Mouse (Mus musculus): ENCODE measurements around the gene Ncf1. TPM values are rescaled to one million over a fixed set of nuclear protein-coding genes. Genes with fewer than 3 reads are reported as not detected.

The Ncf1 gene
- total RNA-seq, 2 experiments from 2014 or later = 163 to 177 TPM

DNA sequence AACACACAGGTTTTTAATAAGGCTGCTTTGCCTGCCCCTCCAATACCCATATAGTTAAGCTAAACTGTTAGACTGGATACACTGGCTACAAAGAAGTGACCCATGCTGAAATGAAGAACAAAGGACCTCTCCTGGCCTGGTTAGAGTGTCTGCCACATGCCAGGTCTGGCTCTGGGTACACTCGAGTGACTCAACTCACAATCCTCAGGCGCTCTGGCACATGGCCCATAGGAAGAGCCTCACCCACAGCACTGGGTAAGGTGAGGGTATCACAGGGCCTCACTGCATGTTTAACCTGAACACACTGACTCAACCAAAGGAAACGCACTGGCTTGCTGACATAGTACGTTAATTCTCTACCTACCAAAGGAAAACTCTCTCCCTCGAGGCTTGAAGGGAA, 16.7 kb upstream of the Ncf1 start:
- no peak for ATAC-seq (replicated peaks; ENCODE audit: poor library complexity, severe bottlenecking)

DNA sequence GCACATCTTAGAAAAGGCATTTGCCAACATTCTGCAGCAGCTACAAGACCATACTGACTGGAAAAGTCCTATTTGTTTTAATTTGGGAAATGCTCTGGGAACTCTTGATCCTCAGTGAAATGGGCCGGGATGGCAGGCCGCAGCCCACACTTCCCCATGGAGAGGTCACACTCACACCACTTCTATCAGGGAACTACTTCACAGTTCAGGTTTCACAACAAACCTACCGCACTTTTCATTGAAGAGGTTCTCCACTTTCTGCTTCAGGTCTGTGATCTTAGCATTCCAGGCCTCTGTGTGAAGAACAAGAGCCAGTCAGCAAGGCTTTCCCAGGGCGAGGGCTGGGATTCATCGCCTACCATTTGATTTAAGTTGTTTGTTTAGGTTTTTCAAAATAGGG, 15.5 kb upstream of the Ncf1 start:
- ATAC-seq (replicated peaks; ENCODE audit: poor library complexity, severe bottlenecking) = no peak

- ATAC-seq (replicated peaks; ENCODE audit: poor library complexity, severe bottlenecking) = no peak
These were observed 14.4 kb upstream of the Ncf1 start for GRCm38 (mm10) chr5:134243661-134244436.

- ATAC-seq (replicated peaks; ENCODE audit: poor library complexity, severe bottlenecking) = no peak
These were observed 12.4 kb upstream of the Ncf1 start for GRCm38 (mm10) chr5:134241831-134242230.

DNA sequence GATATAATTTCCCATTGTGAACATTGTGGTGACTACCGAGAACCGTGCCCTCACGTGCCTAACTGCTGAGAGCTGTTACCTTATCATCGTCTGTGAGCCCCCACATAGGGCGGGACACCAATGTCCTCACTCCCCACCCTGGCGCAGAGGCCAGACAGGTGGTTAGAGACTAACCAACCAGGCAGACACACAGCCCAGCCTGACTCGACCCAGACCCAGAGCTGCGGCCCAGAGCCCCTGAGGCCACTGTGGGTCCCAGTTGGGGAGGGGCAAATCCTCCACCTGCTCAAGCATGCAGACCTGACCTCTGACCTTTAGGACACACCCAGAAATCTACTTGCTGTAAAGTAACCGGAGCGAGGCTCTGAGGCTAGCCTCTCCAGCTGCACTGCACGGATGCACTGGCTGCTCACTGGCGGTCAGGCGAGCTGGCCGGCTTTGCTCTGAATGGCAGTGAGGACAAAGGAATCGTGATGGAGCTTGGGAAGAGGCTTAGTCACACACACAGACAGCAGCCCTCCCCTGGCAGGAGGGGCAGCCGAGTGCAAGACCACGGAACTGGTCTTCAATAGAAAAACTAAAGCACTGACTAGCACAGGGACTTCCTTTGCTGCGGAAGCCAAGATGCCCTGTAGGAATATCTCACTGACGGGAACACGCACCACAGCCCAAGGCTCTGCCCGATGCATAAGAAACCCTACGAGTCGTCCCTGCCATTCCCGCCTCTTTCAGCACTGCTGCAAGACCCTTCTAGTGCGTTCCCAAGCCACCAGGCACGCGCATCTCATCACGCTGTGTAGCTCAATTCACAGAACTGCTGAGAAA, 8.7 kb upstream of the Ncf1 start:
- no peak for ATAC-seq (replicated peaks; ENCODE audit: poor library complexity, severe bottlenecking)

DNA sequence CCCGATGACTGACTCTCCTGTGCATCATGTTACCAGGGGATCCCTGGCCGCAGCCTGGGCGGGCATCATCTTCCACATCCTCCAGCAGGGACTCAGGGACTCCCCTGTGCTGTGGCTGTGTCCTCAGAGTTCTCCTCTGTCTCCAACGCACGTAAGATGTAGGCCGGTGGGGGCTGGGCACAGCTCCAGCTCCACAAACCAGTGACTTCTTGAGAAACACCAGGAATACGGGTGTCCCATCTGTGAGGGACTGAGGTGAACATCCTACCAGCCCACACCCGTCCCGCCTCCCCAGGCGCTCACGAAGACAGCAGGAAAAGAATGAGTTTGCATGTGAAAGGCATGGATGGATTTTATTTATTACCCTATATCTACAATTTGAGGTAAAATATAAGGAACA, 8.1 kb upstream of the Ncf1 start:
- ATAC-seq (replicated peaks; ENCODE audit: poor library complexity, severe bottlenecking) = no peak

GRCm38 (mm10) chr5:134236796-134237195, 7.4 kb upstream of the Ncf1 start:
- peak; percentile 37 for ATAC-seq (replicated peaks; ENCODE audit: poor library complexity, severe bottlenecking)

DNA sequence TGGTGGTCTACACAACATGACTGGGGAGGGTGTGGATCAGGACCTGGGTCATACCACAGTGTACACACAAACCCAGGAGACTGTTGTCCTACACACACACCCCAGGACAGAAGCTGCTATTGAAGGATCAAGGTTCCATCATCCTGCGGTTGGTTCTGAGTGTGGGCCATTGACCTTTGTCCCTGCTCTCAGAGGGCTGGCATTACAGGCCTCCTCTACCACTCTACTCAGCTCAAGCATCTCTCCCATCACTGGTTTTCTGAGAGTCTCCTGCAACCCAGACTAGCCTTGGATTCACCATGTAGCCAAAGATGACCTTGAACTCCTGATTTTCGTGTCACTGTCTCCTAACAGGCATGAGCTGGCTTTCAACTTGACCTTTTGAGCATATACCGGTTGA, 6.8 kb upstream of the Ncf1 start:
- no peak for ATAC-seq (replicated peaks; ENCODE audit: poor library complexity, severe bottlenecking)

- no peak for ATAC-seq (replicated peaks; ENCODE audit: poor library complexity, severe bottlenecking)
These were observed 5.7 kb upstream of the Ncf1 start for GRCm38 (mm10) chr5:134235111-134235510.

DNA sequence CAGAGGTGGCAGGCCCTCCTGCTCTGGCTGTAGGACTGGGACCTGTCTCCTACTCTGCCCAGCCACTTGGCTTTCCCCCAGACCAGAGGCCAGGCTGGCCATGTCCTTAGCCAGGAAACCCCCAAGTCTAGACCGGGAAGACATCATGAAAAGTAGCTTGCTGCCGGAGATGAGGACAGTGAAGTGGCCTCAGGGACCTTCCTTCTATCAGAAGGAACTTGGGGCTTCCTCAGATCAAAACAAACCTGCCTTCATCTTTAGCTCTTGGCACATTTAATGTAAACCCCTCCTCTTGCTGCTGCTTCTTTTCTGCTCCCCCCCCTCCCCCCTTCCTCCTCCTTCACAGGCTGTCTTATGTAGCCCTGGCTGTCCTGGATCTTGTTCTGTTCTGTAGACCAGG, 4.8 kb upstream of the Ncf1 start:
- ATAC-seq (replicated peaks; ENCODE audit: poor library complexity, severe bottlenecking) = no peak

DNA sequence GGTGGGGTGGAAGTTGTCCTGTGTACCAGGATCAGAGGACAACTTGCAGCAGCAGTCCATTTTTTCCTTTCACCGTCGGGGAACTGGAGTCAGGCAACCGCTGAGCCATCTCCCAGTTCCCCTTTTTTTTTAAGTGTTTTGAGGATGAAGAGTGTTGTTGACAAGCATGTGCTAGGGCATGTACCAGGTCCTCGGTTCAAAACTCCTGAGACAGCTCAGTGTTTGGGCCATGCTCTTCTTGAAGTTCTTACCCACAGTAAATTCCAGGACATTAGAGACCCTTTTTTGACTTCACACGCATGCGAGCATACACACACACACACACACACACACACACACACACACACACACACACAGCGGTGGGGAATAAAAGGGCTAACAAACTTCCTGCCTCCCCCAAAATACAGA, 3.8 kb upstream of the Ncf1 start:
- ATAC-seq (replicated peaks; ENCODE audit: poor library complexity, severe bottlenecking) = 0 out of 2 replicates have a peak, but pooled peaks have one; percentile 2

DNA sequence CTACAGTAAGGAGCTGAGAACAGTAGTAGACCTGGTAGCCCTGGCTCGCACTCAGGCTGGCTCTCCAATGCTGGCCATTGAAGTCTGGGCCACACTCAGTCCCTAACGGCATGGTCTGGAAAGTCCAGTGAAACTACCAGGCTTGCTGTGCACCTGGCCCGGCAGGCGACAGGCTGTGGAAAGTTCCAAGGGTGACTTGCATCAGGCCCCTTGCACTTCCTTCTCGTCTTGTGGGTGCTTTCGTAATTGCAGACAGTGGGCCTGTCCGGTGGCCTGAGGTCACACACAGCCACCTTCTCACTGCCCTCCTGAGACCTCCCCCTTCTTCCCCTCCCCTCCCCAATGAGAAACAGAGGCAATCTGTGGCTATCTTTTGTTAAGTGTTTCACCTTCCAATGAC, 3.1 kb upstream of the Ncf1 start:
- ATAC-seq (replicated peaks; ENCODE audit: poor library complexity, severe bottlenecking) = peak; percentile 54

DNA sequence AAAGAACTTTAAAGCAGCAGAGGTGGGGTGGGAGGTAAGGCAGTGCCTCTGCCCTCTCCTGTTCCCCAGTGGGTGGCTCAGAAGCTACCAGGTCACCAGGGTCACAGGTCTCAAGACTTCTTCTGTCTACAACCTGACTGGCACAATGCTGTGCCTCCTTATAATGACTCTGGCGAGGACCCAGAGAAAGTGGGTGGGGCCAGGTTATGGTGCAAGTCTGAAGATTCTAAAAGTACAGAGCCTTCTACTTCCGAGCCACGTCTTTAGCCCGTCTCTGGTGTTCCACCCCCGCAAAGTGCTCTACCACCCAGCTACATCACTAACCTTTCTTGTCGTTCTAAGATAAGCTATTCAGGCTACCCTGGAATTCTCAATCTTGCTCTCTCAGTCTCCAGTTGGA, 2.7 kb upstream of the Ncf1 start:
- peak; percentile 28 for ATAC-seq (replicated peaks; ENCODE audit: poor library complexity, severe bottlenecking)

- peak; percentile 34 for ATAC-seq (replicated peaks; ENCODE audit: poor library complexity, severe bottlenecking)
These were observed 2.0 kb upstream of the Ncf1 start for GRCm38 (mm10) chr5:134231376-134231775.

DNA sequence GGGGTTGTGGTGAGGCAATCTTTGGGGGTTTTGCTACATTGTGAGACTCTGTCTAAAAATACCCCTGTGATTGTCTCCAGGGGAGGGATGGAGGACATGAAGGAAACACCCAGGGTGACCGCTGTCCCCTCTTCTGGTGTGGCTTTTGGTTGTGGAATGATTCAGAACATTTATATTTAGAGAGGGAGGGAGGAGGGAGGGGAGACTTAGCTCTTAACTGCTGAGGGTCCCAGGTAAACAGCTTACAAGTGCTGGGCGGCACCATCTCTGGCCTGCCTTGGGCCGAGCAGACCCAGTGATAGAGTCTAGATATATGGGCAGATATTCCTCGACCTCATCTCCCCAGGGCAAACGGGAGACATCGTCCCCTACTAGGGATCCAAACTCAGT, 1.2 kb downstream of the Ncf1 start:
- peak; percentile 14 for ATAC-seq (replicated peaks; ENCODE audit: poor library complexity, severe bottlenecking)

- ATAC-seq (replicated peaks; ENCODE audit: poor library complexity, severe bottlenecking) = no peak
These were observed 1.7 kb downstream of the Ncf1 start for GRCm38 (mm10) chr5:134227574-134228248.

GRCm38 (mm10) chr5:134226946-134227345, 2.5 kb downstream of the Ncf1 start:
- no peak for ATAC-seq (replicated peaks; ENCODE audit: poor library complexity, severe bottlenecking)

DNA sequence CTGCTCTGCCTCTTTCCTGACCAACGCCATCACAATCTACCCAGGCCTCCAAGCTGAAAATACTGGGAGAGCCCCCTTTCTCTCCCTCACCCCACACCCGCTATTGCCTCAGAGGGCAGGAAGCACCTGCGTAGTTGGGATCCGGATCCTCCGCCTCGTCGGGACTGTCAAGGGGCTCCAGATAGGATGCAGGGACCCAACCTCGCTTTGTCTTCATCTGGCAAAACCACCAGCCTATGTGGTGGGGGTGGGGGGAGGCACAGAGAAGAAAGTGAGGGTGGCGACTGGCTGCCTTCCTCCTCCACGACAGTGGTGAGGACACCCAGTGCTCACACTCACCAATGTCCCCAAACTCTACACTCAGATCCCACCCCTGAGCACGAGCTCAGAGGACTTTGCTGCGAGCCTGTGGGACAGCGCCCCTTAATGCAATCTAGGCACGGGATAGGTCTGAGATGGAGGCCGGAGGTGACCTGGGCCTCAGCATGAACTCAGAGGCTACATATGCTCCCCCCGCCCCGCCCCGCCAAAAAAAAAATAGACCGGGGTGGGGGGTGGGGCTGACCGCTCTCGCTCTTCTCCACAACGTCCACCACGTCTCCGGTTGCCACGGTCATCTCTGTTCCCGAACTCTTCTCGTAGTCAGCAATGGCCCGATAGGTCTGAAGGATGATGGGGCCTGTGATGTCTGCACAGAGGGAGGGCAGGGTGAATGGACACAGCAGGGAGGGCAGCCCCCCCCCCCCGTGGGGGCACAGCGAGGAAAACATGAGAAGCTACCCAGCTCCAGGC, 4.1 kb downstream of the Ncf1 start:
- peak; percentile 38 for ATAC-seq (replicated peaks; ENCODE audit: poor library complexity, severe bottlenecking)

DNA sequence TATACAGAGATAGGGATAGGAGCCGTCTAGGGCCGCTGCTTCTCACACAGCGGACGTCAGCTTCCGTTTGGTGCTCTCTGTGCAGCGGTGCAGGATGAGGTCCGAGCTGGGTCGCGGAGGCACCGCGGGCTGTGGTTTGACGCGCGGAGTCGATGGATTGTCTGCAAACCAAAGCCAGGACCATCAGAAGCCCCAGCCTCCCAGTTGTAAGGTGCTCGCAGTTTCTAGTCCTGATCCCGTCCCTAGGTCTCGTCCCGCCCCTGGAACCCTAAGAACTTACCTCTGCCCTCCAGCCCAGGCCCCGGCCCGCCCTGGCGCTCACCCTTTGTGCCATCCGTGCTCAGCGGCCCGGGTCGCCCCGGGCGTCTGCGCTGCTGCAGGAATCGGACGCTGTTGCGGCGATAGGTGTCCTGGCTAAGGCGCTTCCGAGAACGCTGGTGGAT, 7.7 kb downstream of the Ncf1 start:
- ATAC-seq (replicated peaks; ENCODE audit: poor library complexity, severe bottlenecking) = no peak

GRCm38 (mm10) chr5:134221278-134221677, 8.1 kb downstream of the Ncf1 start:
- ATAC-seq (replicated peaks; ENCODE audit: poor library complexity, severe bottlenecking) = no peak

All from granulocyte monocyte progenitor cell, adult 5-6 weeks (primary cell).